Mouse (Mus musculus) cerebellum, adult 9-10 months (tissue): Measurements from ENCODE around the gene Cers6.

Experiments
- DNase-seq: peaks from one replicate; pipeline ENCODE4 v3.0.0; 2022

Cers6 gene

DNA sequence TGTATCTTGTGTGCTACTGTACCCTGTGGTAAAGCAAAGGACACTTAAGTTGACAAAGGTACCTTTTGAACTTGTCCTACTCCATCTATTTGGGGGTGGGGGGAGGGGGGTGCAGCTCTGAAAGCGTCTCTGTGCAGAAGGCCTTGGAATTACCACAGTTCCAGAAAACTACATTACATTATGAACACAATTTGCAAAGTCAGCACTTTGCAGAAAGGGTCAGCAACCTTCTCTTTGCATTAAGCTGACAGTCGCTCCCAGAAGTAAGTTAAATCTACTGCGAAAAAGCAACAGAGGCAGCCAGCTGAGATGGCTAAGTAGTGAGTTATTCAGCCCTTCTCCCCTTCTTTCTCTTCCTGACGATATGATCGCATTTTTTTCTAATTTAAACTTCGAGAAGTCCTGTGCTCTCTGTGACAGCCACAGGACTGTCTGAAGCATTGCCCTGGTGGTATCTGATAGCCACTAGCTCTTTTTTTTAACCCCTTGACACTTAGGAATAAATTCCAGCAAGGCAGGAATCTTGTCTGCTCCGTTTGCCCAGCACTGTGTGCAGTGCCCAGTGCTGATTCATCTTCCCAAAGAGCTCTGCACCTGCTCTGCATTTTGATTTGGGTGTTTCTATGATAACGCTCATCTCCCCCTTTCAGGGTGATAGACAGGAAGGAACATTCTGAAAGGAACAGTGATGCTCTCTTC lies 221.4 kb downstream of the Cers6 start:
- peak; percentile 41 for DNase-seq

DNA sequence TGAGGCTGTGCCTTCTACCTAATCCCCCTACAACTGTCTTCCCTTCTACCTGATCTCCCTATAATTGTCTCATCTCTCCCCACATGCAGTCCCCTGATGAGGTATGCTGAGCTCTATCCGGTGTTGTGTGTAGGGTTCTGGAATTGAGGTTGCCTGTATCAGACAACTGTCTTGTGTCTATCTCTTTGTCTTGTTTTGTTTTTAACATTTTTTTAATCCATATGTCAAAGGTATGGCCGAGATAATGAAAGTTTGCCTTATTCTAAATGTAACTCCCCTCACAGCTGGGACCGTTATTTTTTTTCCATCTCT lies 221.9 kb downstream of the Cers6 start:
- peak; percentile 51 for DNase-seq

DNA sequence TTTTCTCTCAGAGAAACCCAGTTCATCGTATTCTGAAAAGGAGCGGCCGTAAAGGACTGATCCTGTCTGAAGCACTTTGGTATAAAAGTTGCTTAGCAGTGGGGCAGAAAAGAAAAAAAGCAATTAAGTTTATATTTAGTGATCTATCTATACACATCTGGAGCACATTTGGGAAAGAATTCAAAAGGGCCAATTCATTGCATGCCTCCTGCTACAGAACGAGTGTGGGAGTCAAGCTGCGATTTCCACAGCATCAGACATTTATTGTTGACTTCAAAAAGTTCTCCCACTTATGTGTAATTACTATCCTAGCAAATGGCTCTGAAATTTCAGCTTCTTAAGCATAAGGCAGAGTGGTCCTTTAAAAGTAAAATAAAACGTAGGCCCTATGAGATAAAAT lies 223.2 kb downstream of the Cers6 start:
- no peak for DNase-seq

DNA sequence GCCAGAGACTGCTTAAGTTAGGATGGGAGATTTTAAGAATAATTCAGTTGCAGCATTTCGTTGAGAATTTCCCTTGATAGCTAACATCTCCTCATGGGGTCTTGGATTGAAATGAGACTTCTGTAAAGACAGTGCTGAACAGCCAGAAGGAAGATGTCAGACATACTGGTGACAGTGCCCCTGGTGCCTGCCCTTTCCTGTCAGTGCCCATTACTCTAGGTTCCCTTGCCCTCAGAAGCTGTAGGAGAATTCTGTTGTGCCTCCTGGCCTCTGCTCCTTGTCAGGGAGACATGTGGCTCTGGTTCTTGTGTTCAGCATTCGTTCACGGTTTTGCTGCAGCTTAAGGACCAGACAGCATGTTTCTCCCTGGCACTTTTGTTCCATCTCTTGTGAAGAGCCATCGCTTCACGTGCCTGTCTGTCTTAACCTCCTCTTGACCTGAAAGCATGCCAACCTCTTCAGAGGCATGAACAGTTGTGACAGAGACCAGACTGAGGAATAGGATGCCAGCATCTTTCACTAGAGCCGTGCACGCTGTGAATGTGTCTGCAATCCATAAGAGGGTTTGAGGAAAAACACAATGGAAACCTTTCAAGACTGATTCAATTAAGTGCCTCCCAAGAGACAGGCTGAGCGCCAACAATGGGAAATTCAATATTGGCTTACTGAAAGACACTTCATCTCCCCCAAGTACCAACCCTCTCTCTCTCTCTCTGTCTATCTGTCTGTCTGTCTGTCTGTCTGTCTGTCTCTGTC lies 225.4 kb downstream of the Cers6 start:
- DNase-seq: no peak

DNA sequence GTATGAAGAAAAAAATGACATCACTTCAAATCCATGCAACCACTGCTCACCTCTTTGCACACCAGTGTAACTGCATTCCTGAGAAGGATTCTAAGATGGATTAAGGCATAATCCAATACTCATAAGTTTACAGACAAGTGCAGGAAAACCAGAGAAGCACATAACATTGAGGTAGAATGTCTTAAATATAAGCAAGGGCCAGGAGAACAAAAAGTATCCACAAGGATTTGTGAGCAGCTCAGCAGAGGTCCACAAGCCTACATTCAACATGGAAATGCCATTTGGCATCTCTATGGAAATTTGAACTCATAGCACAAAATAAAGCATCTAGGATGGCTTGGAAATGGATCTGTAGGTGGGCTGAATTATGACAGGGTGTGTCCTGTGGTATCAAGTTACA lies 234.6 kb downstream of the Cers6 start:
- no peak for DNase-seq

DNA sequence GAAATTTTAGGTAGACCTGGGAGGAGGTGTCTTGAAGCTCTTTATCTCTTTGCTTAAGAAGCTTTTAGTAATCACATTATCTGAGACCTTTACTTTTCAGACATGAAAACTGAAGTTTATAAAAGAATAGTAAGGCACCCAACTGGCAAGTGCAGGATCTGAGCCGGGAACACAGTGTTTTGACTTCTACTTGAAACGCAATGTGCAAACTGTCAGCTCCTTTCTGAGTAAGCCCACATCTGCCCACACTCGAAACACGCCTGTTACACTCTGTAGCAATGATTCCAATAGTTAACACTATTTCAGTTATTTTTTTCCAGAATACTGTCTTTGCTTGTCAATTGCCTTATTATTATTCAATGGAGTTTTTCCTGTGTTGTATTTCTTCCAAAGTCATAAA lies 235.6 kb downstream of the Cers6 start:
- DNase-seq: no peak

DNA sequence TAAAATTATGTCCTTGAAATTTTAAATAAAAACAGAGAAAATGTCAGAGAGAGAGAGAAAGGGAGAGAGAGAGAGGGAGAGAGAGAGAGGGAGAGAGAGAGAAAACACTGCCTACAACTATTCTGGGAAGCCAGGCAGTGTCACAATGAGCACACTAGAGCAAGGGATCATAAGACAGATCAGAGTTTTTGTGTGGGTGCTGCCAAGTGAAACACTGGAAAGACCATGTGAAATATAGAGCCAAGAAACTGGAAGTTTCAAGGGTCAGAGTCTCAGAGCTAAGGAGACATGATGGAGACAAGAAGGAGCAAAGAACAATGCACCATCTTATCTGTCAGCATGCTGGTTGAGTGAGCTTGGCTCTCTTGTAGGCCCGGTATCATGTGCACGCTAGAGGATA lies 236.3 kb downstream of the Cers6 start:
- no peak for DNase-seq

DNA sequence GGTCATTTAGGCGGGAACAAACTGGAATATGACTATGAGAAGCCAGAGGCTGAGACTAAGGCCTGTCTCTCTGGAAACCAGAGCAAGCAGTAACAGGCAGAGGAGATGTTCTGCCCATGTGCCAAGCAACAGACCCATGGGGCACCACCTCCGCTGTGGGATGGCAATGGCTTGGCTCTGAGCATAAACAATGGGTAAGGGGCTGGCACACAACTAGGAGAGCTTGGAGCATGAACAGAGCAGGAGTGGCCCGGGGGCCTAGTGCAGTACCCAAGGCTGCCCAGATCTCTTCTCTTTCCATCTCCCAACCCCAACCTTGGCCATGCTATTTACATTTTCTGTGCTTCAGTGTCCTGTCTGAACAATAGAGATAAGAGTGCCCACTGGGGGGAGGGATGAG lies 237.5 kb downstream of the Cers6 start:
- no peak for DNase-seq

DNA sequence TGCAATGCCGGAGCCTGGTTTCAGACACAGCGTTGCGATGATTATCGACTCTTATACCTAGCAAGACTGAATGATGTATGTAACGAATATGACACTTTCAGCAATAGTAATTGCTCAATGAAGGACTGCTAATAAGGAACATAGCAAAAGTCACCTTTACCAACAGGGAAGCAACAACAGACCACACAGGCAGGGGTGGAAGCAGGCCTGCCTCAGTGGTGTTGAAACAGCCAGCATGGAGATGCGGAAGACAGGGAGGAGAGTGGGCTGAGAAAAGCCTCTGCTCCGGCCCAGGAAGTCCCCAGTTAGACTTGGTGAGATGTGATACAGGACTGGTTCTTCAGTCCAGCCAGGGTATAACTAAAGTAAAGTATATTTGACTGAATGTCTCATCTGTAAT lies 237.9 kb downstream of the Cers6 start:
- no peak for DNase-seq

DNA sequence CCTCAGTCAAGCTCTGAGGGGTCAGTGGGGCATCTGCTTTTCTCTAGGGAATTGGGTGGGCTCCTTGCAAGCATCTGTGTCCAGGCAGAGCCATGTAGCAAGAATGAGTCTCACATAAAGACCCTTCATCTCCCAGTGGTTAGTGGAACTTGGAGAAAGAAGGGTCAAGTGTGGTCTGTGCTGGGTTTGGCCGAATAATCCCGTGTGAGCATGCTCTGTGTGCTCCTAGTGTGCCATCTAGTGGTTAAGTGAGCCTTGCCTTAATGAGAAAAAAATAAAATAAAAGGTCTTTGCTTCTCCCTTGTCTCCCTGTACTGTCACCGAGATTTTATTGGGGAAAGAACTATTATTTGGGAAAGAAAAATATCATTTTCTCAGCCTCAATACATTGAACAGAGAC lies 239.5 kb downstream of the Cers6 start:
- peak; percentile 39 for DNase-seq

DNA sequence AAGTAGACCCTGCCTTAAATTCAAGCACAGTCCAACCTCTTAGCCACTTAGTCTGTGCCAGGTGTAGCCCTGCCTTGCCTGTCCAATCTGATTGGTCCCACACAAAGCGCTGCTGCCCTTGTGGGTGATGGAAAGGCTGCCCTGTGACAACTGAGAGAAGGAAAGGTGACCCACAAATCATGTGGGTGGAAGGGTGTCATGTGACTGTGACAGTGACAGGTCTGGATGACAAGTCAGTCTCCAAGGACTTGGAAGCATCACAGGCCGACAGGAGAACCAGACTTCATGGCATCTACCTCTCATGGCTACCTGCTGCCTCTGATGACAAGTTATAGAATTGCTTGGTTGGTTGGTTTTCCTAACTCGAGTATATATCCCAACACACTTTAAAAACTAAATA lies 242.3 kb downstream of the Cers6 start:
- no peak for DNase-seq

DNA sequence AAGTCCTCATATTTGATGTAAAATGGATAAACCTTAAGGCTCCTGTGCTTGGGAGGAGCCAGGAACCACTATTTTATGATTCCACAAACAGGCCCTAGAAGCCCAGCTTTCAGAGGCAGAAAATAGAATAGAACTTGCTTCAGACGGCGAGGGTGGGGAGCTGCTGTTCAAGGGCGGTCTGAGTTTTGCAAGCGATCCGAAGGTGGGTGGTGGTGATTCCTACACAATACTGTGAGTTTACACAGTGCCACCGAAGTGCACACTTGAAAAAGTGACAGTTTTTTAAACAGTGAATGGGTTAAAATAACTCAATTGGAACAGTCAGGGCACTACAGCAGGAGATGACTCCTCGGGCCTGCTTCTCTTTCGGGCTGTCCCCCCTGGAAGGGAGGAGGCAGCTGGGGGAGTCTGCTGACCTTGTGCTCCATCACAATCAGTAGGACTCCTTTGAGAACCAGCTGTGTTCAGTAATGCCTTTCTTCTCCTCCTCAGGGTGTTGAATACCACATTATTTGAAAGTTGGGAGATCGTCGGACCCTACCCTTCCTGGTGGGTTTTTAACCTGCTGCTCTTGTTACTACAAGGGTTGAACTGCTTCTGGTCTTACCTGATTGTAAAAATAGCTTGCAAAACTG lies 243.4 kb downstream of the Cers6 start:
- no peak for DNase-seq

DNA sequence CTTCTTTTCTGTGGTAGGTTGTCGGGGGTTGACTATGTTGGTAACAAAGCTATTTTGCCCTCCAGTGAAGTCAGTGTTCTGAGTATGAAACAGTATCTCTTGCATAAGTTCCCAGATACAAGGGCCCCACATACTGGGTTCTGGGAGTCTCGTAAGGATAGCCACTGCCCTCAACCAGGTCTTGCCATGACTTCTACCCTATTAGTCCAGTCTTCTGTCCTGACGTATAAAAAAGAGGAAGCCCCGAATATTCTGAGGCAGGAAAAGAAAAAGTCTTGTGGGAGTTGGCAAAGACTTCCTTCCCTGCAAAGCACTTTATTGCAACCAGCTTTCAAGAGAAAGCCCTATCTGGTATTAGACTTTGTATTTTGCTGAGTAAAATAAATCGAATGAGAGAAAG lies 248.0 kb downstream of the Cers6 start:
- DNase-seq: no peak

DNA sequence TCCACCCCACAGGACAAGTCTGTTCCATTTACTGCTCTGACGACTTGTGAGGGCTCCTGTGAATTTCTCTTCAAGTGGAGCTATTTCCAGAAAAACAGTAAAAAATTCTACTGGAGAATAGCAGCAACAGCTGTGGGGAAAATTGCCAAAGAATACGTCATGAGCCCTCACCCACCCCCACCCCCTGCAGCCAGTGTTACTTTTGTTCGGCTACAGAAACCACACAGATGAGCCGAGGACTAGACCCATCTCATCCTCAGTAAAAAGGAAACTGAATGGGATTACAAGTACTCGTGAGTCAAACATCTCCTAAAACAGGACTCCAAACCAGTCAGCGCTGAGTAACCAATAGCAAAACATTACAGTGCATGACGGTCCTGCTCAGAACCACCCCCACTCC lies 248.5 kb downstream of the Cers6 start:
- no peak for DNase-seq

DNA sequence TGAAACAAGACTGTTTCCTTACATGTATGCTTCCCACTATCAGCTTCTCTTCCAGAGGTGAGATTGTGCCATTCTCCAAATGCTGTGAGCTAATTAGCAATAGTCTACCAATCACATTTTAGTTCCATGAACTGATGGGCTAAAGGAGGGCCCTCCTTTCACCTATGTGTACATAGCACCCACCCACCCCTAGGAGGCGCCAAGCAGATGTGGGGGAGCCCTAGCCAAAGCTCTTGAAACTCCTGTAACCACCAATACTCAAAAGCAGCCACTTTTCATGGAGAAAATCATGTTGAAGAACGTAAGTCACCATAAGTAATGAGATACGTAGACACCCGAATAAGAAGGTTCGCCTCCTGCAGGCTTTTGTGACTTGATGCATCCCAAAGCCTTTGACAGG lies 251.4 kb downstream of the Cers6 start:
- DNase-seq: no peak

DNA sequence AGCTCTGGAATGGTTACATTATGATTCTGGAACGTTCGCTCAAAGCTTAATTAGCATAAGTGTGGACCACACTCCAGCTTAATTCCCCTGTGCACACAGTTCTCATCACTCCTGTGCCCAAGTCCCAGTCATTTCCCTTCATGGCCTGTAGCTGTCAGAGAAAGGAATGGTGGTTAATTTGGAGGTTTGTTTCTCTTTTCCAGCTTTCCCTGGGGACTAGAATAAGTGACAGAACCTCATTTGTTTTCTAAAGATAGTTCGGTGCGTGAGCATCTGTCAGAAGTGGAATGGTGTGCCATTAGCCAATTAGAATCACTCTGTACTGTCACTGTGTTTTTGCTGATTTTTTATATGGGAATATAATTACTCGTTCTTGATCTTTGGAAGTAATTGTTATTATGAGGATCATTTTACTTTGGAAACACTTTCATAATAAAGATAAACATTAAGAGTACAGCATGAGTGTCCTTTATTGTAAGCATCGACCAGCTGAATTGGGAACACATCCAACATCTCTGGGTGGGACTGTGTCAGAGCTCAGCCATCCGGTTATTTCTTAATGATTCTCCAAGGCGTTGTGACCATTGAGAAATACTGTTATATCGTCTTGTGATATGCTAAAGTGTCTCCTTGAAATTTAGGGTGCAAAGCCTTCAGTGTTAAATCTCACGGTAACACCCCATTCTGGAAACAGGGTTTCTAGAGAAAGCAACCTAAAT lies 252.7 kb downstream of the Cers6 start:
- DNase-seq: no peak

DNA sequence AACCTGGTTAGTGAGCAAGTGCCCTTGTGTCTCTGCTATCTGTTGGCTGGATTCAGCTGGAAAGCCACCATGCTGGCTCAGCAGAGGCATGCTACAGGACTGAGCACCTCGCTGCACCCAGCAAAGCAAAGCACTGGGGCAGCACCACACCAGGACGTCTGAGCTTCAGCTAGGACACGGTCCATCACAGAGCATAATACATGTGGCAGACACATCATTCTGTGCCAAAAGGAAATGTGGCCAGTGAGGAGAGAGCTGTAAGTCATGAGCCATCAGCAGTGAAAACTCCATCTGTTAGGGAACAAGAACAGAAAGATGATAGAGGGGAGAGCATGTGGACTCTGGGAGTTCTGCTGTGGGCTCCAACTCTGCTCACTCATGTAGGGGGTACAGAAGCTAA lies 254.7 kb downstream of the Cers6 start:
- no peak for DNase-seq

DNA sequence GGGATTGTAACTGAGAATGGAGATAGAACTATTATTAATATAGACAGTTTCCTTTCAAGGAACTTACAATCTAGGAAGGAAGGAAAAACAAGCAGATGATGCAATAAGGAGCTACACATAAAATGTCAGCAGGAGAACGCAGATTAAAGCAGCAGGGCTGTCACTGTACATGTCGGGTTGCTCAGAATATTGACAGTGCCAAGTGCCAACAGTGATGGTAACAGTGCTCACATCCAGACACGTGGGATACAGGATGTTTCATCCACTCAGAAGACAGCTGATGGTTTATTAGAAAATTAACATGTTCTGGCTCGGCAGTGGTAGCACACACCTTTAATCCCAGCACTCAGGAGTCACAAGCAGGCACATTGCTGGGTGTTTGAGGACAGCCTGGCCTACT lies 255.5 kb downstream of the Cers6 start:
- DNase-seq: no peak

DNA sequence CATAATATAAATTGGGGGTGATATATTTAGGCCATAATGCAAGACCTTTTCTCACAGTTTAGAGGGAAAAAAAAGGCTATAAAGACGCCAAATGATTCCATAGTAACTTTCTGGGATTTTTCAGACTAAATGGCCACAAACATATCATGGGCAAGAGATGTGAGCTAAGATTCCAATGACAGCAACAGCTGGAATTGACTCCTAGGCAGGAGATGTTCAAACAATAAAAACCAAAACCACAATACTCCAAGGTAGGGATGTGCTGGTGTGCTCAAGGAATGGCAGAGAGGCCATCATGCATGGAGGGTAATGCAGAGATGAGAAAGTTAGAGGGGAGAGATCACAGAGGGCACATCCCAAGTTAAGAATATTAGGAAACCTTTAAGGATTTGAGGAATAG lies 257.8 kb downstream of the Cers6 start:
- DNase-seq: no peak

DNA sequence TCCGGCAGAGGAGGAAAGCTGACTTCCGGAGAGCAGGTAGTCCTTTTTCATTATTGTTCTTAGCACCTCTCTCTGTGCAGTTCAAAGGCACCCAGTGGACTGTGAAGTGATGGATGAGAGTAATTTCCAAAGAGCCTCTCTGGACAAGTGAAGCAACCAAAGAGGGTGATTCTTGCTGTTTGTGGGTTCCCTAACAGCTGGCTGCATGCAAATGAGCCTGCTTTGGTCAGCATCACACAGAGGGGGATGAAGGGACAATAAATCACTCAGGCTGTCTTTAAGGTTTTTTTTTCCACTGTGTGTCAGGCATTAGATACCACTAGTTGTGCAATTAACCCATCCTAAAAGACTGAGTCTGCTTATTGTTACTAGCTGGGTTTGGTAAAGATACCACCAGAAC lies 258.5 kb downstream of the Cers6 start:
- no peak for DNase-seq

DNA sequence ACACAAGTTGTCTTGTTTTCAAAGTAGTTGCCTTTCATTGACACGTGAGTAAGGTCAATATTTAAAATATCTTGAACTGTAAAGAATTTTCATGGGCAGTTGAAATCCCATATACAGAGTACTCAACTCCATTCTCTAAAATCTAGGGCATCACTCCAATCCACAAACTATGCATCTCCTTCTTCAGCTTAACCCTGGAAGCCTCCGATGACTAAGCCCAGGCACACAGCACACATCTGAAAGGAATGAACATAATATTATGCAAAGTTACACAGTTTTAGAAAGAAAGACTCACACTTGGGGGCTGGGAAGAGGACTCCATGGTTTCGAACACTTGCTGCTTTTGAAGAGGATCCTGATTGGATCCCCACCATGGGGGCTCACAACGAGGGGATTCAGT lies 260.4 kb downstream of the Cers6 start:
- no peak for DNase-seq

DNA sequence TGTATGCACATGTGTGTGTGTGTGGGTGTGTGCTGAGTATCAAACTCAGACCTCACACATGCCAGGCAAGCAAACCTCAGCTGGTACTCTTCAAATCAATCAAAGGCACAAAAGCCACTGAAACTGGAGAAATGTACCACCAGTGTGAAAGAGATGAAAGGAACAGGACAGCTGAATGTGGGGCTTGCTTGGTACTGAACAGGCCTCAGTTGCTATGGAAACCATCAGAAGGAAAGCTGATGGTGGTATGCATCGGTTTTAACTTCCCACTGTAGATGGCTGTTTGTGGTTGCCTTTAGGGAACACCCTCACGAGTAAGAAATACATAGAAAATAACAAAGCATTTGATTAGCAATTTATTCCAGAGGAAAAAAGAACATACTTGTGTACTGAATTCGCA lies 264.2 kb downstream of the Cers6 start:
- no peak for DNase-seq

DNA sequence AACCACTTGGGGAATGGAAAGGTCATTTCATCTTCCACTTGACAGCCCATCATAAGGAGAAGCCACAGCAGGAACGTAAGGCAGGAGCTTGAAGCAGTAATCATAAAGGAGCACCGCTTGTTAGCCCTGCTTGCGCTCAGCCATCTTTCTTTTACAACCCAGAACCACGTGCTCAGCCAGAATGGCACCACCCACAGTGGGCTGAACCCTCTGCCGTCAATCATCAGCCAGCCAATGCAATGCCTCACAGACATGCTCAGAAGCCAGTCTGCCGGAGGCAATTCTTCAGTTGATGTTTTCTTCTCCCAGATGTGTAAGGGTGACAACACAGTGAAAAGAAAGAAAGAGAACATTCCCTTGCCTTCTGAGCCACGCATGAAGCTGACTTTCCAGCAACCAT lies 267.1 kb downstream of the Cers6 start:
- no peak for DNase-seq

DNA sequence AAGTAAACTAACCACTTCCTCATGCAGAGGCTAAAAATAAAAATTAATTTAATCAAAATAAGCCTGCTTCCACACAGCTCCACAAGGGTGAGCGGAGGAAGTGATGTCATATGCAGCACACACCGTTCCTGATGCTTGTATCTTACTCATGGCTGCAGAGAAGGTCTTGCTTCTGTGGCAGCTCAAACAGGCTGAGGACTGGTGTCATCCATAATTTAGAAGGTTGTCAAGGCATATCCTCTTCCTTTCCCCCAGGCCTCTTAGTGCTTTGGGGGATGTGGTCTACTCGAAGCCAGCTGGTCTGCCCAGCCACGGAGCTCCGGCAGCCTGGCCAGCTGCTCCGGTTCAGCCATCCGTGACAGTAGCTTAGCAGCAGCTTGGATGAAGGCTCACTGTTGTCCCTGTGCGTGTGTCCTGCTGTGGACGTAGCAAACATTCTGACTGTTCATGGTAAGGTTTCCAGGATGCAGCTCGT lies 267.7 kb downstream of the Cers6 start:
- DNase-seq: no peak
